Mouse (Mus musculus): ENCODE data around the gene Gm11562.
"Not testable (repeated sequence)": the region's sequence is repeated elsewhere in the genome, so short reads cannot be mapped to it uniquely, and the experiment has no call there.

Gene Gm11562

DNA sequence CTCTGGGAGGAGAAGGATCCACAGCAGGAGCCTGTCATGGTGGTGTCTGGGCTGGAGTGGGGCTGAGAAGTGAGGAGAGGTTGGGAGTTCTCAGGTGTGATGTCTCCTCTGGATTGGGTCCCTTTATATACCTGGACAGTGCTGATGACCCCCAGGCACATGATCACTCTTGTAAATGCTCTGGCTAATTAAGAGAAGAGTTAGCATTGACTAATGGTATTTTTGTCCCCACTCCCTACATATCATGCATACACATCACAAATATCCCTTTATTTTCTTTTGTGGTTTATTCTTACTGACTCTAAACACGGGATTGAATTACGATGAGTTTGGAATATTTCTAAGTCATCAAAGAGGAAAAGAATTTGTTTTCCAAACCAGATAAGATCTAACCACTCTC, at the start of gene Gm11562:
Gm11562 (minus strand) TSS at position 101 of the 400 bp plus-strand sequence.
- DNase-seq (ENCODE audit: extremely low spot score, low spot score) = no peak

DNA sequence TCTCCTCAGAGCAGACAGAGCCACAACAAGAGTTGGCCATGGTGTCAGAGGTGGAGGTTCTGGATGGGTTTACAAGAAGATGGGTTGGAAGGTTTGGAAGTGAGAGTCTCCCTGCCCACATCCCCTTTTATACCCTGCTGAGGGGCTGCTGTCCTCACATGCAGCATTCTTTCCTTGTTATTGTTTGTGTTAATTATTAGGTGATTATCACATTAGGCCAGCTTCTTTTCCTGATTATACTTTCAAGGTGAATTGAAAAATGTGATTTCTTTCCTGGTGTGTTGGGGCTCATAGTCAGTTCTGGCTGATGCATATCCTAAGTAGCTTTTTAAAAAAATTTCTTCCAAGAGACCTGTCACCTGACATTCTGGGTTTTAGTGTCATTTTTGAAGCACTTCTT, 45.6 kb upstream of the Gm11562 start, which contains the start of gene Krtap4-6:
Krtap4-6 (minus strand) TSS at position 101 of the 400 bp plus-strand sequence.
- no peak for DNase-seq (ENCODE audit: extremely low spot score, low spot score)

DNA sequence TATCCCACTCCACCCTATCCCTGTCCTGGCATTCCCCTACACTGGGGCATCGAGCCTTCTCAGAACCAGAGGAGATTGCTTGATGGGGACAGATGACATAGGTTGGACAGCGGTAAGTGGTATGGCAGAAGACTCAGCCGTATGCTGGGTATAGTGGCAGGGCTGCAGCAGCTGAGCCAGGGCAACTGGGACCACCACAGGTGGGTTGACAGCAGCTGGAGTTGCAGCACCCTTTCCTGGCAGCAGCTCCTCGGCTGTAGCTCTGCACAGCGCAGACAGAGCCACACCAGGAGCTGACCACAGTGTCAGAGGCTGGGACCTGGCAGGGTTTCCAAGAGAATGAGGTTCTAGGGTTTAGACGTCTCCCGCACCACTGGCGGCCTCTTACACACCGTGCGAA, 42.6 kb upstream of the Gm11562 start:
- DNase-seq (ENCODE audit: extremely low spot score, low spot score) = no peak

DNA sequence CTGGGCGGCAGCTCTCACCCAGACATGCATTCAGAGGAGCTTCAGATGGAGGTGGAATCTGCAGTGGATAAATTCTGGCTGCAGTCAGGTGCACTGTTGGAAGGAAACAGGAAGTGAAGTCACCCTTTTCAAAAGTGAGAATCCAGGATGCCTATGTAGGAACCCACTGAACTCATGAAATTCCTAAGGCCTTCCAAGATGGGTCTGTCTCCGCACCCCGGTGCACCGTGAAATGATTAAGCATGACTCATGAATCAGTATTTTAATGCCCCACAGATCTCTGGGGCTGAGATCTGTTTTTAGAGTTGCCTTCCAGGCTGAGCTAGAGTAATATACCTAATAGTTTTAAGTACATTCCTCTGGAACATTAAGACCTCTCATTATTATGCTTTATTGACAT, 39.0 kb upstream of the Gm11562 start:
- DNase-seq (ENCODE audit: extremely low spot score, low spot score) = no peak

DNA sequence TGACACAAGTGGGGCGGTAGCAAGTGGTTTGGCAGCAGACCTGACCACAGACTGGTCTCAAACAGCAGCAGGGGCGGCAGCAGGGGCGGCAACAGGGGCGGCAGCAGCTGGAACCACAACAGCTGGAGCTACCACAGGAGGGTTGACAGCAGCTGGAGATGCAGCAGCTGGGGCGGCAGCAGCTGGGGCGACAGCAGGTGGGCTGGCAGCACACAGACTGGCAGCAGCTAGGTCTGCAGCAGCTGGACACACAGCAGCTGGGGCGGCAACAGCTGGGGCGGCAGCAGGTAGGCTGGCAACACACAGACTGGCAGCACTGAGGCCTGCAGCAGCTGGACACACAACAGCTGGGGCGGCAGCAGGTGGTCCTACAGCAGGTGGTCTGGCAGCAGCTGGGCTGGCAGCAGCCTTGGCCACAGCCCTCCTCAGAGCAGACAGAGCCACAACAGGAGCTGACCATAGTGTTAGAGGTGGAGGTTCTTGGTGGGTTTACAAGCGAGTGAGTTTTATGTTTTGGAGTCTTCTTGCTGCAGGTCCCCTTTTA, 38.3 kb upstream of the Gm11562 start, which contains the start of gene Gm11563:
Gm11563 (minus strand) TSS at position 494 of the 544 bp plus-strand sequence.
- DNase-seq (ENCODE audit: extremely low spot score, low spot score) = not testable (repeated sequence)

DNA sequence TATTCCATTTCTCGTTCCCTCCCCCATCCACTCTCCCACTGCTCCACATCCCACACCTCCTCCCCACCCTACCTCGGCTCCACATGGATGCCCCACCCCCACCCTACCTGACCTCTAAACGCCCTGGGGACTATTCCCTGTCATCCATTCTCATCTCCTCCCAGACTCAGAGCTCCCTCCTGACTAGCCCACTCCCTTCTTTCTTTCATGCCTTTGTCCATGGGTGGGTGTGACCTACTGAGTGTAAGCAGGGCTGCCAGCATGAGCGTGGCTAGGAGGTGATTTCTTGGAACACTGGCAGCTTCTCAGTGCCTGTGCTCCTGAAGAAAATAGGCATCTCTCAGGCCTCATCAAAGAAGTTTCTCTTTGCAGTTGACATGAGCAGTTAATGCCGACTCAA, 36.8 kb upstream of the Gm11562 start:
- DNase-seq (ENCODE audit: extremely low spot score, low spot score) = no peak

DNA sequence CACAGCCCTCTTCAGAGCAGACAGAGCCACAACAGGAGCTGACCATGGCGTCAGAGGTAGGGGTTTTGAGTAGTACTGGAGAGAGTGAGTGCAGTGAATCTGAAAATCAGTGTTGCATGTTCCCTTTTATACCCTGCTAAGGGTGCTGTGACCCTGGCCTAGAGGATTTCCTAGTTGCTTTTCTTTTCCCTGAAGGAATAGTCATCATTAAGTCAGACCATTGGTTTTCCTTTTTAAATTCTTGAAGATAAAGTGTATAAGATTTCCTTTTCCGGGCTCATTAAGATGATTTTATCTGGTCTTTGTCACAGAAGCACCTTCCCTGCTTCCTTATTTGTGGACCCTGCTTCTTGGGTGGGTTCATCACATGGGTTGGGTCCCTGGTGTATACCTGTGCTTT, 29.9 kb upstream of the Gm11562 start, which contains the start of gene Gm11555:
Gm11555 (minus strand) TSS at position 101 of the 400 bp plus-strand sequence.
- DNase-seq (ENCODE audit: extremely low spot score, low spot score) = no peak

DNA sequence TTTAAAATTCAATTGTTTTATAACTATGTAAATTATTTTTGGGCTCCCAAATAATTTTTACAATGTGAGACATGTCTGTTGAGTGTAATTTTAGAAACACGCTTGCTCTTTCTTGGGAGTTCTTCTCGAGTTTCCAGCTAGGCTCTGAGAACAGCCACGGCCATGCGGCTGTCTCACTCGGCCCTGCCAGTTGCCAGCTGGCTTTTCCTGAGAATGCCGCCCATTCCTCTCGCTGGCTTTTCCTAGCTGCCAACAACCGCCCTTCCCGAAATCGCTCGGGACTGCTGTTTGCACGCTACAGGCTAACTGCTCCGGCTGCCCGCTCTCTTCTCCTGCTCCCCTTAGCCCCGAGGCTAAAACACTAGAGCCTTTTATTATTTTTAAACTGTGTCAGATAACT, 26.2 kb upstream of the Gm11562 start:
- no peak for DNase-seq (ENCODE audit: extremely low spot score, low spot score)

DNA sequence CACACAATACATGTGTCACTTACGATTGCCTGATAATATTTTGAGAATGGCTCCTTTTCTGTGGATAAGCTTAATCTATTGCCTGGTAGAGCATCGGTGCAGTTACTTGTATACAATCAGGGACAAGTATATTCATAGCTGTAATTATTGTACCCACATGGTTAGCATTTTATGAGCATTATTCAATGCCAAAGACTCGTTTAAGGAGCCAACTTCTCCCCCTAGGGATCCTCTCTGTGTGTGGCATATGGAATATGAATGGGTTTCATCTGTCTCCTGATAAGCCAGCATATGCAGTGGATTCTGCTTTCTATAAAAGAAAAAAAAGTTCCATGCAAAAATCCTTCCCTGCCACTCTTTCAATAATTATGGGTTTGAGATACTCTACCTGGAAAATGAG, 24.1 kb upstream of the Gm11562 start:
- DNase-seq (ENCODE audit: extremely low spot score, low spot score) = no peak

DNA sequence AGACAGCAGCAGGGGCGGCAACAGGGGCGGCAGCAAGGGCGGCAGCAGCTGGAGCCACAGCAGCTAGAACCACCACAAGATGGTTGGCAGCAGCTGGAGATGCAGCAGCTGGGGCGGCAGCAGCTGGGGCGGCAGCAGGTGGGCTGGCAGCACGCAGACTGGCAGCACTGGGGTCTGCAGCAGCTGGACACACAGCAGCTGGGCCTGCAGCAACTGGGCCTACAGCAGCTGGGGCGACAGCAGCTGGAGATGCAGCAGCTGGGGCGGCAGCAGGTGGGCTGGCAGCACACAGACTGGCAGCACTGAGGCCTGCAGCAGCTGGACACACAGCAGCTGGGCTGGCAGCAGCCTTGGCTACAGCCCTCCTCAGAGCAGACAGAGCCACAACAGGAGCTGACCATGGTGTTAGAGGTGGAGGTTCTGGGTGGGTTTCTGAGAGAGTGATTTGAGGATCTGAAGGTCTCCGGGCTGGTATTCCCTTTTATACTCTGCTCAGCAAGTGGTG, 23.5 kb upstream of the Gm11562 start, which contains the start of gene Krtap4-7:
Krtap4-7 (minus strand) TSS at position 455 of the 505 bp plus-strand sequence.
- DNase-seq (ENCODE audit: extremely low spot score, low spot score) = not testable (repeated sequence)

DNA sequence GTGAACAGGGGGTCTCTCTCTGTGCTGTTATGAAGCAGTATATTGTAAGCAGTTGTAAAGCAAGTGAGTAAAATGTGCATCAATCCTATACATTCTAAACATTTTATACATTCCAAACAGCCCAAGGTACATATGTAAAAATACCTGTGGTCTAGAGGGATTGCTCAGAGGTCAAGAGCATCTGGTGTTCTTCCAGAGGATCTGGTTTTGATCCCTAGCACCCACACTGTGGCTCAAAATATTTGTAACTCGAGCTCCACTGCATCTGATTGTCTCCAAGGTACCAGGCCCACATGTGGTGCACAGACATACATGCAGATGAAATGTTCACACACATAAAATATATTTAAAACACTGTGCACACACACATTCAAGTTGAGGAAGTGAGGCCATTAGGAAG, 20.7 kb upstream of the Gm11562 start:
- DNase-seq (ENCODE audit: extremely low spot score, low spot score) = no peak

DNA sequence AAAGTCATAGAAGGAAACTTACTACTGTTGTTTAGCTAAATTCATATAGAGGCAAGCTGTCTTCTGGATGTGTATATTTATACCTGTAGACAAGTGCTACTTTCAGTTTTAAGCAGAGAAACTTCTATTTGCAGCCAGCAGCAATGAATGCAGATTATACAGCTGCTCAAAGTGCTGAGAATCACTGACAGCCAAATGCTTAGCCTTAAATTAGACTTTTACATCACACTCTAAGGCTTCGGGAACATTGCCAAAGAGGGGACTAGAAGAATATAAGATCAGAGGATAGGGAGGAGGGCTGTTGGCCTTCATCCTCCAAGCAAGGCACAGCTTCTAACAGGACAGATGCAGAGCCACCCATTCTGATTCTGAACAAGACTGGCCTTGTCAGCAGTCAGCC, 16.9 kb upstream of the Gm11562 start:
- DNase-seq (ENCODE audit: extremely low spot score, low spot score) = no peak

DNA sequence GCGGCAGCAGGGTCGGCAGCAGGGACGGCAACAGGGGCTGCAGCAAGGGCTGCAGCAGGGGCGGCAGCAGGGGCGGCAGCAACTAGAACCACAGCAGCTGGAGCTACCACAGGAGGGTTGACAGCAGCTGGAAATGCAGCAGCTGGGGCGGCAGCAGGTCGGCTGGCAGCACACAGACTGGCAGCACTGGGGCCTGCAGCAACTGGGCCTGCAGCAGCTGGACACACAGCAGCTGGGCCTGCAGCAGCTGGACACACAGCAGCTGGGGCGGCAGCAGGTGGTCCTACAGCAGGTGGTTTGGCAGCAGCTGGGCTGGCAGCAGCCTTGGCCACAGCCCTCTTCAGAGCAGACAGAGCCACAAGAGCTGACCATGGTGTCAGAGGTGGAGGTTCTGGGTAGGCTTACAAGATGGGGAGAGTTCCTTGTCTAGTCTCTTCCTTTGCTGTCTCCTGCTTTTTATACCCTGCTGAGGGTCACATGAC, 14.5 kb upstream of the Gm11562 start, which contains the start of gene Krtap4-2:
Krtap4-2 (minus strand) TSS at position 432 of the 482 bp plus-strand sequence.
- no peak for DNase-seq (ENCODE audit: extremely low spot score, low spot score)

DNA sequence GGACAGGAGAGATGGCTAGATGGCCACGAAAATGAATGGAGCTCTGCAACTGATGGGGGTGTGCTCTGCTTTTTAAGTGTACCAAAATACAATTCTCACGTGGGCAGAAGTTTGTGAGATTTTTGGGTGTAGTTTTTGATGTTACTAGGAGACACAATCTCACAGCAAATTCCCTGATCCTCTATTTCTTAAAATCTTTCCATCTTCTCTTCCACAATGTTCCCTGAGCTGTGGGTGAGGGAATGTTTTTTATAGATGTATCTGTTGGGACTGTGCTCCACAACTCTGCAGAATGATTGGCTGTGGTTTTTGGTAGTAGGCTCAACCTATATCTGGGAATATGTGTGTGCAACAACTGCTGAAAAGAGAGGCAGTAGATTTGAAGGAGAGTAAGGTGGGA, 13.1 kb upstream of the Gm11562 start:
- DNase-seq (ENCODE audit: extremely low spot score, low spot score) = no peak

DNA sequence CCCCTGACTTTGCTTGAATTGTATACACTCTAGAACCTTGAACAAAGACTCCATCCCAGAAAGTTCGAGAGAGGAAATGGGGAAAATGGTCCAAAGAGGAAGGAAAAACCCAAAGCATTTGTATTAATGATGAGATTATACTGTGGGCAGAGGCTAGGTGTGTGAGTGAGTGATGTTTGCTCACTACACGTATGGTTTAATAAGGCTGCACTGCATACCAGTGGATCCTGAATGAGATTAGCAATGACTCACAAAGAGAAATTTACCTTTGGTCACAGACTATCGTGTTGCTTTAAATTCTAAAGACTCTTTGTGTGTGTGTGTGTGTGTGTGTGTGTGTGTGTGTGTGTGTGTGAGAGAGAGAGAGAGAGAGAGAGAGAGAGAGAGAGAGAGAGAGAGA, 10.7 kb upstream of the Gm11562 start:
- no peak for DNase-seq (ENCODE audit: extremely low spot score, low spot score)

DNA sequence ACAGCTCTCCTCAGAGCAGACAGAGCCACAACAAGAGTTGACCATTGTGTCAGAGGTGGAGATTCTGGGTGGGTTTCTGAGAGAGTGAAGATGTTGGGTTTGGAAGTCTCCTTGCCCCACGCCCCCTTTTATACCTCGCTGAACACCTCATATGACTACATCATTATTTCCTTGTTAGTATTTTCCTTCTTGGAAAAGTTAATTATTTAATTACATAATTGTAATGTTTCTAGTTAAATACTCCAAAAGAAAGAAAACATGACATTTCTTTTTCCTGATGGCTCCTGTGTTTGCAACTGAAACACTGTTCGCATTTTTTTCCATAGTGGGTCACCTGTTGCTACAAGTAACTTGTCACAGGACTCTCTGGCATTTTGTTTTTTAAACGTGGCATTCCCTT, 7.9 kb upstream of the Gm11562 start, which contains the start of gene Krtap4-1:
Krtap4-1 (minus strand) TSS at position 101 of the 400 bp plus-strand sequence.
- no peak for DNase-seq (ENCODE audit: extremely low spot score, low spot score)

DNA sequence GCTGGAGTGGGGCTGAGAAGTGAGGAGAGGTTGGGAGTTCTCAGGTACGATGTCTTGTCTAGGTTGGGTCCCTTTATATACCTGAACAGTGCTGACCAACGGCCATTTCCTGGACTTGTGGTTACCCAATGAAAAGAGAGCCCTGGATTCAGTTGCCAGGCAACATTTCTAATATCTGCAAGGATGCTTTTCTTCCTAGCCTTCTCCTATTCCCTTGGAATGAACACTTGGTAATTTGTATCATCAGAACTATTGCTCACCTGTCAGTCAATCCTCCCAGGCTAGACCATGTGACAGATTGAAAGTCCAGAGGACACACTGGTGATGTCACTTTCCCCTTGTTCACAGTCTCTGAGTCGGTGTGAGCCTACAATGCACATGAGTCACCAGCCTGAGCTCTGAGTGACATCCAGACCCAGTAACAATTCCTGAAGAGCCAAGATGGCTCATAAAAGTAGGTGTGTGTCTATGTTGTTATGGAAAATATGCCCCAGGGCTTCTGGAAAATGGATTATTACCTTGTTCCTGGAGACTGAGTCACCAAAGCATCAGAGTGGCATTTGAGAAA, 5.4 kb downstream of the Gm11562 start, which contains the start of gene Krtap2-4:
Krtap2-4 (minus strand) TSS at position 51 of the 568 bp plus-strand sequence.
- no peak for DNase-seq (ENCODE audit: extremely low spot score, low spot score)

DNA sequence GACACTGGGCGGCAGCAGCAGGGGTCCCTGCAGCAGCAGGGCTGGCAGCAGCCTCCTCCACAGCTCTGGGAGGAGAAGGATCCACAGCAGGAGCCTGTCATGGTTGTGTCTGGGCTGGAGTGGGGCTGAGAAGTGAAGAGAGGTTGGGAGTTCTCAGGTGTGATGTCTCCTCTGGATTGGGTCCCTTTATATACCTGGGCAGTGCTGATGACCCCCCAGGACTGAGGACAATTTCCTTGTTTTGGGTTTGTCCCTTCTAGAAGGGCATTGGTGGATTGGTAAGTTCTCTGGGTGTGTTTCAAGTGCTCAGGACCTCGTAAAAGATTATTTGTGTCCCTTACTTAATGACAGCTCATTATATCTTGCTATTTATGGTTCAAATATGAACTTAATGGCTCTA, 10.1 kb downstream of the Gm11562 start, which contains the start of gene Gm11937:
Gm11937 (minus strand) TSS at position 101 of the 400 bp plus-strand sequence.
- DNase-seq (ENCODE audit: extremely low spot score, low spot score) = not testable (repeated sequence)

DNA sequence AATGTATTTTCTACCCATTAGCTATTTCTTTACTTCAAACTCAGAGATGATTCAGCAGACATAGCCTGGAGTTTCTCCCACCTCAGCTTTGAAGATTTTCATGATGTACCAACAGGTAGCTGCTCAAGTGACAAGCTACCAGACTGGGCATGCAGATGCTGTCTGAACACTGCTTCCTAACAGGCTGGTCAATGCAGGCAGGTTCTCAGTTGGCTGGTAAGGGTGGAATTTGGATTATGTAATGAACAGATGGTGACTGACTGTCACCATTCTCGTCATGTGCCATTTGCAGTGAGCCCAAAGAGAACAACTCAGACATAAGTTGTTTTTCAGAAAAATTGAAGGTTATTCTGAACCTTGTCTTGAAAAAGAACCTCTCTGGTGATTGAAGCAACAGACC, 11.1 kb downstream of the Gm11562 start:
- no peak for DNase-seq (ENCODE audit: extremely low spot score, low spot score)

DNA sequence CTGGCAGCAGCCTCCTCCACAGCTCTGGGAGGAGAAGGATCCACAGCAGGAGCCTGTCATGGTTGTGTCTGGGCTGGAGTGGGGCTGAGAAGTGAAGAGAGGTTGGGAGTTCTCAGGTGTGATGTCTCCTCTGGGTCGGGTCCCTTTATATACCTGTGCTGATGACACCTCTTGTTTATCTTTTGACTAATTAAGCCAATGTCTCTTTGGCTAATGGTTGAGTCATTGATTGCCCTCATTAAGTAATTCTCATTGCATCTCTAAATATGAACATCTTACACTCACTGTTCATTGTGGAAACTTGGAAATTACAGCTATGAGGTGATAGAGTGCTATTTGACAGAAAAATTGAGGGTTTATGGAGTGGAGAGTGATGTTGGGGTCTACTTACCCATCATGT, 17.0 kb downstream of the Gm11562 start, which contains the start of gene Gm11938:
Gm11938 (minus strand) TSS at position 101 of the 400 bp plus-strand sequence.
- DNase-seq (ENCODE audit: extremely low spot score, low spot score) = not testable (repeated sequence)

DNA sequence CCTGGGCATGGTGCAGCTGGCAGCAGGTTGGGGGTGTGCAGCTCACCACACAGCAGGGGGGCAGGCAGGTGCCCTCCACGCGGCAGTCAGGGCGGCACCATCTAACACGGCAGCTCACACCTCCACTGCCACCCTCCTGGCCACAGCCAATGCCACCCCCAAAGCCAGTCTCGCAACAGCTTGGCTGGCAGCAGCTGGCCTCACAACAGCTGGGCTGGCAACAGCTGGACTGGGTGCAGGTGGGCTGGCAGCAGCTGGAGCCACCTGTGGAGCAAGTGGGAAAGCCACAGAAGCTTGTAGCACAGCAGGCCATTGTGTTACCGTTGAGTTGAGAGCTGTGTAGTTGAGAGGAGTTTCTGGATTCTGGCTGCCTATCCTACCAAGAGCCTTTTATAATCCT, 22.5 kb downstream of the Gm11562 start, which contains the start of gene Krtap9-3:
Krtap9-3 (minus strand) TSS at position 364 of the 400 bp plus-strand sequence.
- not testable (repeated sequence) for DNase-seq (ENCODE audit: extremely low spot score, low spot score)

DNA sequence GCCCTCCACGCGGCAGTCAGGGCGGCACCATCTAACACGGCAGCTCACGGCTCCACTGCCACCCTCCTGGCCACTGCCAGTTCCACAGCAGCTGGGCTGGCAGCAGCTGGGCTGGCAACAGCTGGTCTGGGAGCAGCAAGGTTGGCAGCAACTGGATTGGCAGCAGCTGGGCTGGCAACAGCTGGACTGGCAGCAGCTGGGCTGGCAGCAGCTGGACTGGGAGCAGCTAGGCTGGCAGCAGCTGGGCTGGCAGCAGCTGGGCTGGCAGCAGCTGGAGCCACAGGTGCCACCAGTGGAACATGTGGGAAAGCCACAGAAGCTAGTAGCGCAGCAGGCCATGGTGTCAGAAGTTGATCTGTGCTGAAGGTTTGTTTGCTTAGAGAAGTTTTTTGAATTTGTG, 29.3 kb downstream of the Gm11562 start, which contains the start of gene Krtap1-3:
Krtap1-3 (minus strand) TSS at position 359 of the 400 bp plus-strand sequence.
- no peak for DNase-seq (ENCODE audit: extremely low spot score, low spot score)
